Mouse (Mus musculus) kidney, adult 2 months (tissue): ENCODE measurements around the gene Acsl4.

Source experiments
- CTCF ChIP-seq: fragments of 200-500 bp; conservative IDR thresholded peaks from 2 replicates; pipeline ENCODE4 v1.5.1; 2011; ENCODE audit warnings: low read depth, mild to moderate bottlenecking, control low read depth, low read length, moderate library complexity, mixed read lengths; ENCODE audit not compliant: insufficient read depth, insufficient read length
- POLR2A ChIP-seq: fragments of 200-500 bp; IDR thresholded peaks from one replicate; pipeline ENCODE4 v1.6.1; 2011; ENCODE audit warnings: low read depth, low read length, control low read depth

DNA sequence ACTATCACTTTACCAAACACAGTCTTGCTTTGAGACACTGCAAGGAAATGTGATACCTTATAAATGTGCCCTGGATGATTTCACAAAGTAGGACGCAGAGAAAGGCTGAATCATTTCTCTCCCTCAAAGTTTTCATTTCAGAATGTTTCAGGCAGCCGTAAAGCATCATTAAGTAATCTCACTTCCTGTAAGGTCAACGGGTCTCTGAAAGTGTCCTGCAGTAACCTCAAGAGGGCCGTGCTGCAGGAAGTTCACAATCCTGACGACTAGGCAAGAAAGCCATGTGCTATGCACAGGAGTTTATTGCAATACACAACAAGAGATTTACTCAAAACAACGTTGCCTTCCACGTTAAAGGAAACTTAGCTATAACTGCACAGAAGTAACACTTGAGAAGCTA, 20.4 kb downstream of the Acsl4 start:
- TF ChIP-seq CTCF (no peak), POLR2A (no peak)
